Mouse (Mus musculus) neural tube, embryonic 12.5 days (tissue): ENCODE results near the gene Elfn1. TPM values are rescaled to one million over a fixed set of nuclear protein-coding genes. Genes with fewer than 3 reads are reported as not detected.
A peak's percentile ranks its signal among the peaks of the same experiment; 100 is the strongest.

Experiments used
- ATAC-seq: fragments of 200-750 bp; cut with Nextera tagmentation; 2 replicates; pipeline ENCODE4 v1.8.0; 2017; ENCODE audit warnings: low read depth, mild to moderate bottlenecking, moderate TSS enrichment, moderate library complexity; ENCODE audit not compliant: low FRiP score
- H3K27ac ChIP-seq: fragments of 300-500 bp; sonication (generic); 2 replicates; pipeline ENCODE4 v1.5.1; 2016
- H3K27me3 ChIP-seq: fragments of 300-500 bp; sonication (generic); replicated peaks from 2 replicates; pipeline ENCODE4 v1.6.1; 2016; ENCODE audit warnings: mild to moderate bottlenecking
- H3K36me3 ChIP-seq: fragments of 300-500 bp; sonication (generic); 2 replicates; pipeline ENCODE4 v1.6.1; 2016; ENCODE audit warnings: mild to moderate bottlenecking
- H3K4me1 ChIP-seq: fragments of 300-500 bp; sonication (generic); 2 replicates; pipeline ENCODE4 v1.6.1; 2016
- H3K4me2 ChIP-seq: fragments of 300-500 bp; sonication (generic); replicated peaks from 2 replicates; pipeline ENCODE4 v1.6.1; 2016; ENCODE audit warnings: mild to moderate bottlenecking
- H3K4me3 ChIP-seq: fragments of 300-500 bp; sonication (generic); 2 replicates; pipeline ENCODE4 v1.5.1; 2016
- H3K9ac ChIP-seq: fragments of 300-500 bp; sonication (generic); 2 replicates; pipeline ENCODE4 v1.6.1; 2016; ENCODE audit warnings: mild to moderate bottlenecking
- H3K9me3 ChIP-seq: fragments of 300-500 bp; sonication (generic); 2 replicates; pipeline ENCODE4 v1.6.1; 2016; ENCODE audit warnings: mild to moderate bottlenecking
- WGBS: fragments of 180-500 bp; shearing (Covaris S2); methylation state at CpG from one replicate; pipeline ENCODE4 v1.1.7; 2016; 5-methylcytosine and 5-hydroxymethylcytosine counted together
- polyA plus RNA-seq: library from polyadenylated mRNA; unstranded; fragments of >200 nt; fragmentation: Nextera tagmentation; extraction: Ambion mirVana; gene quantifications from 2 replicates; pipeline ENCODE4 v1.2.1, GENCODE M21; 2016

Gene Elfn1
- polyA plus RNA-seq, 1 experiment from 2014 or later = 2.6 TPM

DNA sequence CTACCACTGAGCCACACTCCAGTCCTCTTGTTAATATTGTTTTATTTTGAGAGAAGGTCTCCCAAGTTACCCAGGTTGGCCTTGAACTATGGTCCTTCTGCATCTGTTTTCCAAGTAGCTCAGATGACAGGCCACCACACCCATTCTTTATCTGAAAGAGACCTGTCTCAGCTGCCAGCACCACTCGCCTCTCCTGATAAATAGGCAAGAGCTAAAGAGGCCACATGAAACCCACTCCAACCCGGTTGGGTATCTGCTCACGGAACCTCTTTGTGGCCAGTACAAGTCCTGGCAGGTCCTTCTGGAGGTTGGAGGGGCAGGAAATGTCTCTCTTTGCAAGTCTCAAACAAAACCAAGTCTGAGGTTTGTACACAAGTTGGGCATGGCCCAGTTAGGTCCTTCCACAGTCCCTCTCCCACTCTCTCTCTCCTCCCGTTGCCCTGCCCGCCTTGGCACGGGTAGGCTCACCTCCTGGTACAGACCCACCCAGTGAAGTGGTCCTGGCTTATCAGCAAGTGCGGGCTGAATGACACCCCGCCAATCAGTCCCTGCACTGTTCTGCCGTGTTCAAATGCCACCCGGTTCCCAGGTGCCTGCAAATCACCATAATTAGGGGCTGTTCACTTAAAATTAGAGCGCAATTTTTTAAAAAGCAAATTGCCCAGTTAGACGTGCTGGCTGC, 104.7 kb downstream of the Elfn1 start:
- ATAC-seq = no peak

DNA sequence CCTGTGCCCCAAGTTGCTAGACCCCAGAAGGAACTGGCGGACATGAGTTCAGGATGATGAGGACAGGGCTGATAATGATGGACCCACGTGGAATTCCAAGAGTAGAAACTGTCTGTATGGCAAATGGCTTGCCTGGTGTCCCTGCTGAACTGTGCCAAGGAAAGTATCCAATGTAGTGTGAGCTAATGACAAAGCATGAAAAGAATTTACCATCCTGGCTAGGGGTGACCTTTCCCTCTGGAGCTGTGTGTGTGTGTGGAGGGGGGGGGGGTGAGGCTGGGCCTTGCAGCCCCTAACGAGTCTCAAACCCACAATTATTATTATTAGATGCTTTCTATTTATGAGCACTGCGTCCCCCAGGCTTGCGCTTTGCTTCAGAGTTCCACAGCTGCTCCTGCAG, 105.9 kb downstream of the Elfn1 start:
- no peak overlapping the region for H3K9ac ChIP-seq
- 81% methylated on average over 5 of the region's 5 CpGs for WGBS
- no peak overlapping the region for H3K4me3 ChIP-seq
- no peaks in the 10 kb centered on the region; the same call in 1 of the 2 replicates for H3K4me1 ChIP-seq
- no peak overlapping the region for H3K4me2 ChIP-seq
- H3K27me3 ChIP-seq = no peaks in the 10 kb centered on the region
- ATAC-seq = no peak
- H3K9me3 ChIP-seq = no peaks in the 10 kb centered on the region
- 0 out of 2 replicates have a peak overlapping the region, but pooled peaks have one; percentile 6 for H3K27ac ChIP-seq
- peaks cover 4% of the 10 kb centered on the region; the same call in 1 of the 2 replicates for H3K36me3 ChIP-seq

More for the DNA sequence above, 104.7 kb downstream of the Elfn1 start:
- H3K9ac ChIP-seq = no peak overlapping the region
- H3K4me1 ChIP-seq = peaks cover 4% of the 10 kb centered on the region; the same call in 1 of the 2 replicates
- H3K36me3 ChIP-seq = peaks cover 5% of the 10 kb centered on the region; the same call in 1 of the 2 replicates
- H3K27me3 ChIP-seq = no peaks in the 10 kb centered on the region
- no peak overlapping the region for H3K4me2 ChIP-seq
- H3K4me3 ChIP-seq = no peak overlapping the region
- no peak overlapping the region for H3K27ac ChIP-seq
- 85% methylated on average over 12 of the region's 12 CpGs for WGBS
- no peaks in the 10 kb centered on the region for H3K9me3 ChIP-seq

DNA sequence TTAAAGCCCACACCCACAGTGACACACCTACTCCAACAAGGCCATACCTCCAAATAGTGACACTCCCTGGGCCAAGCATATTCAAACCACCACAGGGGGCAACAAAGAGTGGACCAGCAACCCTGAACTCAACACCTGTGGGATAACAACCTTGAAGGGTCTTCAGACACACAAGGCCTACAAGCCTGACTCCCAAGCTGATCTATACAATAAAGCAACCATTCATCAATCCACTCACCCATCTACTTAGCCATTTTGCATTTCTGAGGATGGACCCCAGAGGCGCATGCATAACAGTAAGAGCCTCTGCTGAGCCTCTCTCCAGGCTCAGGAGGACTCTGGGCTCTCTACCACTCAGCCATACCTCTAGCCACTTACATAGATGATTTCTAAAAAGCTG, 109.2 kb downstream of the Elfn1 start:
- 88% methylated on average over 1 of the region's 1 CpGs for WGBS
- Histone ChIP-seq H3K27ac (no peak overlapping the region), H3K4me1 (no peaks in the 10 kb centered on the region; the same call in 1 of the 2 replicates), H3K9ac (no peak overlapping the region), H3K4me3 (no peak overlapping the region), H3K9me3 (no peaks in the 10 kb centered on the region), H3K36me3 (no peaks in the 10 kb centered on the region), H3K4me2 (no peak overlapping the region), H3K27me3 (no peaks in the 10 kb centered on the region)
- no peak for ATAC-seq

DNA sequence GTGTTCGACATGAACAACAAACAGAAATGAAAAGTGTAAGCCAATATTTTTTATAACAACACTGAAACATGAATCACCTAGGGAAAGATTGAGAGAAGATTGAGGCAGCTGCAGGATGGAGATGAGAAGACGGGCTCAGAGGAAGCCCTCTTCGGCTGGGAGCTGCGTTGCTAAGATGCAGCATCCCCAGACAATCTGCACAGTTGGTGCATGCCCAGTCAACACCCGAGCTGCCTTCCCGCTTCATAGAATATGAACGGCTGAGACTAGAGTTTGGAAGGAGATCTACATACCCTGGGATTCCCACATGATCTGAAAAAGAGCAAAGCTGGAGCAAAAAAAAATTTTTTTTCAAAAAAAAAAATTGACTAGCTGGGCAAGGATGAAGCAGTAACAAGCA, 111.0 kb downstream of the Elfn1 start:
- Histone ChIP-seq H3K36me3 (no peaks in the 10 kb centered on the region), H3K27me3 (no peaks in the 10 kb centered on the region), H3K4me1 (peaks cover 5% of the 10 kb centered on the region; the same call in 1 of the 2 replicates), H3K9ac (no peak overlapping the region), H3K4me3 (no peak overlapping the region), H3K9me3 (no peaks in the 10 kb centered on the region), H3K27ac (no peak overlapping the region), H3K4me2 (no peak overlapping the region)
- 88% methylated on average over 7 of the region's 7 CpGs for WGBS
- no peak for ATAC-seq

DNA sequence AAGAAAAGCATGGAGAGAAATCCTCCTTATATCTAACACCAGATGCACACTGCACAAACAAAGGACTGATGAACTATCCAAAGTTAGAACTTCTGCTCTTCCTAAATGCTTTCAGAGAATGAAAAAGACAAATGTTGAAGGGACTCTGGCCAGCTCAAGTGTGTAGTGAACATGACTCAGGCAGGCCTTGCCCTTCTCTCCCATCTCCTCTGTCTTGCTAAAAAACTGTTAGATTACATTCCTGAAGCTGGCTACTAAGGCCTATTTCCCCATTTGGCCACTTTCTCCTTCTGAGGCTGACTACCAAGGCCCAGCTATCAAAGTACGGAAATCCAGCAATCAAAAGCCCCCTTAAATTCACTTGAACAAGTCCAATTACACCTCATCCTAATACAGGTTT, 111.9 kb downstream of the Elfn1 start:
- Histone ChIP-seq H3K9ac (no peak overlapping the region), H3K4me3 (no peak overlapping the region), H3K4me2 (no peak overlapping the region), H3K27ac (no peak overlapping the region), H3K36me3 (no peaks in the 10 kb centered on the region), H3K27me3 (no peaks in the 10 kb centered on the region), H3K4me1 (peaks cover 14% of the 10 kb centered on the region), H3K9me3 (no peaks in the 10 kb centered on the region)
- no peak for ATAC-seq
- 91% methylated on average over 1 of the region's 1 CpGs for WGBS

DNA sequence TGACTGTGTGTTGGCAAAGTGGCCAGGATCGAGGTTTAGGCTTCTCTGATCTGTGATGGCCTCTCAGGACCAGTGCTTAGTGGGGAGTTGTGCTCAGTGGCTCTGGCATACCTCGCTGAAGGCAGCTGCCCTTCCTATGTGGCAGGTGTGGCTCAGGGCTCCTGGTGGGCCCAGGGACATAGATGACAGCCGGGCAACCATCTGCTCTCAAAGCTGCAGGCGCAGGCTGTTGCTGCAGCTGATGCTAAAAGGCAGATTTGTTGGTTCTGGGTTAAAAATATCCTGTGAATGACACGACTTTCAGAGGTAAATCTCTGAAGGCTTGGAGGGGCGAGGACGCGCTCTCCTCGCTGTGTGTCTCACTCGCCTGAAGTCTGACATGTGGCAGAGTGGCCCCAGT, 114.0 kb downstream of the Elfn1 start:
- peaks cover 17% of the 10 kb centered on the region for H3K4me1 ChIP-seq
- H3K27ac ChIP-seq = no peak overlapping the region
- WGBS = 80% methylated on average over 10 of the region's 10 CpGs
- no peak overlapping the region for H3K4me3 ChIP-seq
- no peaks in the 10 kb centered on the region for H3K36me3 ChIP-seq
- no peak overlapping the region for H3K9ac ChIP-seq
- no peaks in the 10 kb centered on the region for H3K27me3 ChIP-seq
- H3K4me2 ChIP-seq = no peak overlapping the region
- ATAC-seq = no peak
- no peaks in the 10 kb centered on the region for H3K9me3 ChIP-seq

DNA sequence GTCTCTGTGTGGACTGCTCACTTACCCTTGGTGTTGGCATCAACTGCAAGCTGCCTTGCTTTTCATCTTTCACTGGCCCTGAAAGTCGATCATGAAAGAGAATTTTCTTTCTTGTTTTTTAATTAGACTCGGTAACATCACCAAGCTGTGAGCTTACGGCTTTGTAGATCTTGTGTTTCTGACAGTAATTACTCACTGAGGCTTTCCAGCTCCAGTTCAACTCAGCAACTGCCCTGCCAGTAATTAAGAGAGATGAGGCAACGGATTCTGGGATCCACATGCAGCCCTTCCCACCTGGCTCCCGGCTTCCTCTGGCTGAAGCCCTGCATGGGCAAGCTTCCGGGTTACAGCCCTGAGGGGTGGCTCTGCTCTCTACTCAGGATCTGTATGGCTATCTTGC, 115.1 kb downstream of the Elfn1 start:
- H3K27ac ChIP-seq = no peak overlapping the region
- H3K27me3 ChIP-seq = no peaks in the 10 kb centered on the region
- H3K4me2 ChIP-seq = no peak overlapping the region
- H3K4me1 ChIP-seq = peaks cover 17% of the 10 kb centered on the region
- no peak for ATAC-seq
- no peaks in the 10 kb centered on the region for H3K9me3 ChIP-seq
- H3K9ac ChIP-seq = no peak overlapping the region
- WGBS = 80% methylated on average over 6 of the region's 6 CpGs
- no peaks in the 10 kb centered on the region for H3K36me3 ChIP-seq
- H3K4me3 ChIP-seq = no peak overlapping the region

DNA sequence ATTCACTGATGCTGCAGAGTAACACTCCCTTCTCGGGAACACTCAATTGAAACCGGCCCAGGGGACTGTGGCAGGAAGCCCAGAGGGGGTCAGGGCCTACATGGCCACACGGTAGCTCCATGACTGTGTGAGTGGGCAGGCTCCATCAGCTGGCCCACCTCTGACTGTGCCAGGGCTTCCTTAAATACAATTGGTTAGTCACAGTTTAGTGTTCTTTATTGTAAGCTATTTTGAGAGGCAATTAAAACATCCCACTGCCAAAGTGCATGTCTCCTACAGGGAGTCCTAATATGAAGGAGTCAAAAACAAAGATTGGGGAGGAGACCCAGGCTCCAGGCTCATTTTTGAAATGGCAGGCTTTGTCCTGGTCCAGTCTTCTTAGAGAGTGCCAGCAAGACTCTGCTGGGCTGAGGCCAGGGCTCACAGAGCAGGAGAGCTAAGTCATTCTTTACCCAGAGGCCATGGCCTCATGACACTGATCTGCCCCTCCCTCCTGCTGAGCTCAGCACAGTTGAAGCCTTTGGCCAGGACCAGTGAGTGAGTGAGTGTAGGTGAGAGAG, 116.3 kb downstream of the Elfn1 start:
- Histone ChIP-seq H3K4me2 (no peak overlapping the region), H3K4me3 (no peak overlapping the region), H3K9ac (no peak overlapping the region), H3K27ac (no peak overlapping the region), H3K27me3 (no peaks in the 10 kb centered on the region), H3K9me3 (no peaks in the 10 kb centered on the region), H3K4me1 (peaks cover 17% of the 10 kb centered on the region), H3K36me3 (no peaks in the 10 kb centered on the region)
- WGBS = 18% methylated on average over 3 of the region's 3 CpGs
- ATAC-seq = peak; percentile 37; the same call in 1 of the 2 replicates

Other genes with a start within 250 kb of the Elfn1 start
- gene Micall2, start 171.6 kb upstream of the Elfn1 start, polyA plus RNA-seq = 7.4 and 7.8 TPM in 2 replicates
- 33.7 and 34.3 TPM in 2 replicates for gene Ints1, start 132.3 kb upstream of the Elfn1 start, polyA plus RNA-seq
- gene Mafk, start 116.4 kb upstream of the Elfn1 start, polyA plus RNA-seq = 12.8 and 12.9 TPM in 2 replicates
- gene Tmem184a, start 88.0 kb upstream of the Elfn1 start, polyA plus RNA-seq = 0.29 and 0.68 TPM in 2 replicates
- not detected in 2 replicates for gene Gm26938, start 81.5 kb upstream of the Elfn1 start, polyA plus RNA-seq
- 68.5 and 70.2 TPM in 2 replicates for gene Psmg3, start 81.1 kb upstream of the Elfn1 start, polyA plus RNA-seq